24 mouse cellular contexts compared by ENCODE assay signal in genomic region chr6:128643999-128644398, GRCm38 (mm10). TPM values are rescaled to one million over a fixed set of nuclear protein-coding genes. Genes with fewer than 3 reads are reported as not detected.
DNase-seq lines count a peak whose midpoint lies in the region; ATAC-seq and TF ChIP-seq lines count a peak whose summit lies in the region.
"Had no signal": no experiment of that assay in that cellular context is flagged by ENCODE, and none has a peak within 500 bp of the region (broad histone marks: within the 10 kb centered on the region; RNA-seq: fewer than 3 reads in every experiment).

No protein-coding gene starts in this region.

- no peak overlapping the region for H3K4me2 ChIP-seq in liver, embryonic 11.5 days
- H3K4me2 ChIP-seq: embryonic facial prominence, embryonic 13.5 days; forebrain, embryonic 12.5 days; hindbrain, embryonic 14.5 days; intestine, embryonic 15.5 days had no signal

- 19% methylated on average over 2 of the region's 2 CpGs for WGBS in spleen, adult 2 months
- WGBS in liver, embryonic 11.5 days: 59% methylated on average over 2 of the region's 2 CpGs

- ATAC-seq in neutrophil, adult 5-6 weeks (ENCODE audit: extremely low read depth, insufficient number of reproducible peaks, low FRiP score, poor library complexity, severe bottlenecking): peak; percentile 65
- no peak for ATAC-seq in liver, embryonic 11.5 days (replicated peaks; ENCODE audit: low FRiP score)
- ATAC-seq: CD4-positive, CD25-positive, alpha-beta regulatory T cell, adult 4 months; forebrain, embryonic 16.5 days; intestine, embryonic 15.5 days had no signal

- no peak for TF ChIP-seq RAD21 in MEL (IDR thresholded peaks at IDR 0.05; ENCODE audit: low read depth, low read length)

- no peaks in the 10 kb centered on the region for H3K9me3 ChIP-seq in MEL (replicated peaks; ENCODE audit: insufficient read depth, low read length)
- no peaks in the 10 kb centered on the region for H3K9me3 ChIP-seq in liver, embryonic 11.5 days (ENCODE audit: control insufficient read depth, low read length)
- H3K9me3 ChIP-seq: embryonic facial prominence, embryonic 13.5 days; forebrain, embryonic 12.5 days; heart, embryonic 10.5 days; intestine, embryonic 15.5 days had no signal

- TF ChIP-seq EP300 in MEL (IDR thresholded peaks at IDR 0.05; ENCODE audit: low read depth in 1 of 2, low read length in 2 of 2): no peak

- H3K9ac ChIP-seq in MEL (ENCODE audit: control insufficient read depth, low read depth, low read length, poor library complexity, severe bottlenecking): no peak overlapping the region
- H3K9ac ChIP-seq in liver, embryonic 11.5 days (ENCODE audit: low read depth, low read length): no peak overlapping the region
- H3K9ac ChIP-seq: embryonic facial prominence, embryonic 13.5 days; forebrain, embryonic 12.5 days; hindbrain, embryonic 14.5 days; intestine, embryonic 15.5 days had no signal

- no peak overlapping the region for H3K4me3 ChIP-seq in spleen, adult 2 months (ENCODE audit: extremely low read depth, insufficient read depth, insufficient read length)
- no peak overlapping the region for H3K4me3 ChIP-seq in MEL (ENCODE audit: control insufficient read depth in 1 of 2, insufficient read depth in 1 of 2, low read depth in 2 of 2, low read length in 2 of 2)
- no peak overlapping the region for H3K4me3 ChIP-seq in liver, embryonic 11.5 days (ENCODE audit: low read depth, low read length)
- H3K4me3 ChIP-seq: embryonic facial prominence, embryonic 13.5 days; forebrain, embryonic 12.5 days; heart, embryonic 10.5 days; intestine, embryonic 15.5 days had no signal

- peaks cover 12% of the 10 kb centered on the region for H3K4me1 ChIP-seq in spleen, adult 2 months (ENCODE audit: control insufficient read depth, insufficient read depth, insufficient read length)
- no peaks in the 10 kb centered on the region for H3K4me1 ChIP-seq in MEL (ENCODE audit: control insufficient read depth in 1 of 2, insufficient read depth in 2 of 2, low read length in 2 of 2)
- no peaks in the 10 kb centered on the region for H3K4me1 ChIP-seq in liver, embryonic 11.5 days (replicated peaks; ENCODE audit: control insufficient read depth, insufficient read depth, low read length)
- H3K4me1 ChIP-seq: embryonic facial prominence, embryonic 13.5 days; forebrain, embryonic 12.5 days; heart, embryonic 10.5 days; intestine, embryonic 15.5 days had no signal

- peak overlapping the region; percentile 71; the same call in 1 of the 2 replicates for H3K27ac ChIP-seq in spleen, adult 2 months (ENCODE audit: insufficient read depth, low read length)
- H3K27ac ChIP-seq in MEL (ENCODE audit: control insufficient read depth, low read depth, low read length): no peak overlapping the region
- no peak overlapping the region for H3K27ac ChIP-seq in liver, embryonic 11.5 days (ENCODE audit: low read depth, low read length)
- H3K27ac ChIP-seq: embryonic facial prominence, embryonic 13.5 days; forebrain, embryonic 12.5 days; heart, embryonic 10.5 days; hindbrain, embryonic 14.5 days; intestine, embryonic 15.5 days had no signal

- no peaks in the 10 kb centered on the region for H3K36me3 ChIP-seq in spleen, adult 2 months (ENCODE audit: control insufficient read depth, insufficient read depth, low read length)
- no peaks in the 10 kb centered on the region for H3K36me3 ChIP-seq in MEL (ENCODE audit: control insufficient read depth in 1 of 2, insufficient read depth in 2 of 2, low read length in 2 of 2)
- H3K36me3 ChIP-seq in liver, embryonic 11.5 days (ENCODE audit: control insufficient read depth, insufficient read depth, low read length): no peaks in the 10 kb centered on the region
- H3K36me3 ChIP-seq: embryonic facial prominence, embryonic 13.5 days; forebrain, embryonic 12.5 days; heart, embryonic 10.5 days; intestine, embryonic 15.5 days had no signal

- no peaks in the 10 kb centered on the region for H3K79me2 ChIP-seq in MEL (ENCODE audit: control insufficient read depth, insufficient read depth, low read length, poor library complexity)

- H3K27me3 ChIP-seq in spleen, adult 2 months (ENCODE audit: control insufficient read depth, insufficient read depth, low read length): no peaks in the 10 kb centered on the region
- H3K27me3 ChIP-seq in MEL (ENCODE audit: control insufficient read depth in 1 of 2, insufficient read depth in 2 of 2, low read length in 2 of 2): no peaks in the 10 kb centered on the region
- no peaks in the 10 kb centered on the region for H3K27me3 ChIP-seq in liver, embryonic 11.5 days (replicated peaks; ENCODE audit: control insufficient read depth, insufficient read depth, low read length)
- H3K27me3 ChIP-seq: embryonic facial prominence, embryonic 13.5 days; forebrain, embryonic 12.5 days; intestine, embryonic 15.5 days had no signal

- TF ChIP-seq POLR2A in spleen, adult 2 months (IDR thresholded peaks at IDR 0.05; ENCODE audit: low read depth, low read length): no peak
- no peak for TF ChIP-seq POLR2A in MEL (IDR thresholded peaks at IDR 0.05; ENCODE audit: control insufficient read depth in 1 of 2, insufficient read depth in 1 of 2, low read depth in 1 of 2, low read length in 2 of 2, poor library complexity in 1 of 2)

- peak in 1 of 2 experiments; percentile 30 for DNase-seq in spleen, adult 2 months (ENCODE audit: low read depth in 1 of 2, low spot score in 2 of 2)
- DNase-seq in spleen, postnatal 4 days (ENCODE audit: low spot score in 2 of 2): no peak
- DNase-seq in MEL (ENCODE audit: low read depth, low spot score): peak; percentile 18
- no peak for DNase-seq in adrenal gland, postnatal 14 days
- no peak for DNase-seq in liver, embryonic 11.5 days (ENCODE audit: low spot score)
- DNase-seq in adrenal gland, adult 18-20 months (ENCODE audit: low spot score in 2 of 2): no peak
- DNase-seq: adrenal gland, adult 8-10 months; cerebellum, adult 11-12 months; cerebellum, adult 9-10 months; cerebellum, postnatal 25 days; gastrocnemius, postnatal 25 days; heart, postnatal 14 days had no signal

- TF ChIP-seq CTCF in spleen, adult 2 months (IDR thresholded peaks at IDR 0.05; ENCODE audit: extremely low read depth, insufficient read depth, insufficient read length, insufficient replicate concordance): no peak
- no peak for TF ChIP-seq CTCF in MEL (IDR thresholded peaks at IDR 0.05 in 2 of 3, conservative IDR thresholded peaks at IDR 0.05 in 1 of 3; ENCODE audit: control insufficient read depth in 1 of 3, insufficient read depth in 1 of 3, low read depth in 2 of 3, low read length in 3 of 3, poor library complexity in 1 of 3, severe bottlenecking in 1 of 3)

TF ChIP-seq in MEL, 35 proteins besides CTCF, POLR2A, EP300 and RAD21:
- TF ChIP-seq MEF2A (IDR thresholded peaks at IDR 0.05; ENCODE audit: extremely low read depth, insufficient replicate concordance, low read depth, low read length, poor library complexity, severe bottlenecking) (no peak), ELF1 (IDR thresholded peaks at IDR 0.05; ENCODE audit: low read depth, low read length) (no peak), CHD1 (IDR thresholded peaks at IDR 0.05; ENCODE audit: low read depth, low read length) (no peak), ETS1 (IDR thresholded peaks at IDR 0.05; ENCODE audit: low read depth, low read length) (no peak), TCF12 (IDR thresholded peaks at IDR 0.05; ENCODE audit: low read depth, low read length) (no peak), CHD2 (IDR thresholded peaks at IDR 0.05; ENCODE audit: low read length) (no peak)

RNA-seq across cellular contexts. Expression of gene Clec2h, which starts 18.2 kb away (rescaled TPM):
- not detected in 2 replicates for polyA plus RNA-seq in spleen, adult 2 months (2012; rRNA removed)
- not detected in 2 replicates for total RNA-seq in MEL (2012; rRNA removed)
- not detected for polyA plus RNA-seq in MEL (2012; ENCODE audit: insufficient read depth in 1 of 2, insufficient read length in 2 of 2, low read depth in 1 of 2, low replicate concordance in 2 of 2, missing spikeins in 1 of 2)
- not detected in 2 replicates for total RNA-seq in neutrophil, adult 5-6 weeks (2017)
- total RNA-seq in adrenal gland, postnatal 14 days (2021): 3.4 and 5.1 TPM in 2 replicates
- polyA plus RNA-seq in liver, embryonic 11.5 days (2014; fragmentation: Nextera tagmentation; extraction: Ambion mirVana): not detected in 2 replicates
- total RNA-seq in adrenal gland, adult 18-20 months (2021): 1 to 10 TPM in 1 of 2 experiments, under 1 TPM in 1; 0.26 to 2.1 TPM
- total RNA-seq: gastrocnemius, adult 18-20 months; gastrocnemius, postnatal 25 days; hematopoietic stem cell, adult 5-6 weeks had no signal
- polyA plus RNA-seq: CD4-positive, CD25-positive, alpha-beta regulatory T cell, adult 4 months; embryonic facial prominence, embryonic 13.5 days; forebrain, embryonic 12.5 days; forebrain, embryonic 16.5 days; heart, embryonic 10.5 days; heart, embryonic 14.5 days; hindbrain, embryonic 14.5 days had no signal

RNA-seq across cellular contexts. Expression of gene Klrb1a, which starts 20.7 kb away (rescaled TPM):
- 1.2 and 3.0 TPM in 2 replicates for polyA plus RNA-seq in spleen, adult 2 months (2012; rRNA removed)
- total RNA-seq in MEL (2012; rRNA removed): not detected in 2 replicates
- not detected for polyA plus RNA-seq in MEL (2012; ENCODE audit: insufficient read depth in 1 of 2, insufficient read length in 2 of 2, low read depth in 1 of 2, low replicate concordance in 2 of 2, missing spikeins in 1 of 2)
- 0.74 TPM in 1 of 2 replicates, not detected in the other for total RNA-seq in neutrophil, adult 5-6 weeks (2017)
- not detected in 2 replicates for total RNA-seq in adrenal gland, postnatal 14 days (2021)
- polyA plus RNA-seq in liver, embryonic 11.5 days (2014; fragmentation: Nextera tagmentation; extraction: Ambion mirVana): 0.18 TPM in 1 of 2 replicates, not detected in the other
- not detected for total RNA-seq in adrenal gland, adult 18-20 months (2021)
- total RNA-seq: adrenal gland, adult 8-10 months; gastrocnemius, adult 18-20 months; gastrocnemius, postnatal 25 days; heart, adult 18-20 months; heart, postnatal 14 days had no signal
- polyA plus RNA-seq: CD4-positive, CD25-positive, alpha-beta regulatory T cell, adult 4 months; embryonic facial prominence, embryonic 13.5 days; forebrain, embryonic 12.5 days; forebrain, embryonic 16.5 days; heart, embryonic 10.5 days; heart, embryonic 14.5 days; hindbrain, embryonic 14.5 days; intestine, embryonic 15.5 days had no signal
